Mouse (Mus musculus) stomach, embryonic 14.5 days (tissue): ENCODE measurements at regions not wholly inside any gene's neighbourhood (a gene's known extent, or its start where the extent isn't known, plus 50 kb on each side); places are given as distances from the start of the nearest gene placed in this dataset.

Source experiments
- ATAC-seq: fragments of 200-750 bp; cut with Nextera tagmentation; 2 replicates; pipeline ENCODE4 v1.8.0; 2017; ENCODE audit warnings: low read depth, moderate TSS enrichment; ENCODE audit not compliant: insufficient number of reproducible peaks, insufficient read depth, low FRiP score
- H3K27ac ChIP-seq: fragments of 300-500 bp; sonication (generic); 2 replicates; pipeline ENCODE4 v1.5.1; 2014; ENCODE audit warnings: mild to moderate bottlenecking, low read length, moderate library complexity, mixed read lengths
- H3K27me3 ChIP-seq: fragments of 300-500 bp; sonication (generic); 2 replicates; pipeline ENCODE4 v1.6.1; 2014; ENCODE audit warnings: low read length, control low read depth, mixed read lengths; ENCODE audit not compliant: control insufficient read depth, insufficient read depth
- H3K36me3 ChIP-seq: fragments of 300-500 bp; sonication (generic); 2 replicates; pipeline ENCODE4 v1.6.1; 2014; ENCODE audit warnings: mild to moderate bottlenecking, control low read depth, low read length, moderate library complexity, mixed read lengths; ENCODE audit not compliant: control insufficient read depth, insufficient read depth
- H3K4me1 ChIP-seq: fragments of 300-500 bp; sonication (generic); 2 replicates; pipeline ENCODE4 v1.6.1; 2014; ENCODE audit warnings: low read length, control low read depth, mixed read lengths; ENCODE audit not compliant: control insufficient read depth, insufficient read depth
- H3K4me2 ChIP-seq: fragments of 300-500 bp; sonication (generic); replicated peaks from 2 replicates; pipeline ENCODE4 v1.6.1; 2014; ENCODE audit warnings: low read depth, low read length, control low read depth
- H3K4me3 ChIP-seq: fragments of 300-500 bp; sonication (generic); 2 replicates; pipeline ENCODE4 v1.5.1; 2014; ENCODE audit warnings: low read depth, low read length, control low read depth
- H3K9ac ChIP-seq: fragments of 300-500 bp; sonication (generic); replicated peaks from 2 replicates; pipeline ENCODE4 v1.6.1; 2014; ENCODE audit warnings: low read depth, mild to moderate bottlenecking, control low read depth, low read length, moderate library complexity, mixed read lengths
- H3K9me3 ChIP-seq: fragments of 300-500 bp; sonication (generic); 2 replicates; pipeline ENCODE4 v1.6.1; 2016; ENCODE audit warnings: low read depth, low read length, control low read depth; ENCODE audit not compliant: control insufficient read depth
- WGBS: fragments of 180-500 bp; shearing (Covaris S2); extraction: QIAGEN DNeasy Blood & Tissue Kit; methylation state at CpG from one replicate; pipeline ENCODE4 v1.1.7; 2014; 5-methylcytosine and 5-hydroxymethylcytosine counted together

DNA sequence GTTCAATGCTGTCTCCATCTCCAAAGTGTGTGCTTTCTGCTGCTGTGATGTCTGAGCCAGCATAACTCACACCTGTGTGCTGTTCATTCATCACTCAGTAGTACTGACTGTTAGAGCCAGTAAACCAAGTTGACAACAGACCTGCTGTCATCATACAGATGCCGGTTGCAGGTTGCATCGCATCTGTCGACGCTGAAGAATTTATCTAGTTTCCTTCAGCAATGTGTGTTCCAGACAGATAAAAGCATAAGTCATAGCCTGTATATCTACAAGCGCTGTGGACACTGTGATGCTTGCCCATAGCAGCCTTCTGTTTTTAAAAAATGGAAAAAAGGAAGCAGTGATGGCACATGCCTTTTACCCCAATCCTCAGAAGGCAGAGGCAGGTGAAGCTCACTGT lies 524.6 kb upstream of the Adamts9 start:
- no peak for ATAC-seq
- no peaks in the 10 kb centered on the region for H3K4me1 ChIP-seq
- H3K9me3 ChIP-seq = no peaks in the 10 kb centered on the region
- H3K4me3 ChIP-seq = no peak overlapping the region
- no peak overlapping the region for H3K27ac ChIP-seq
- 92% methylated on average over 5 of the region's 5 CpGs for whole genome bisulfite sequencing
- no peak overlapping the region for H3K4me2 ChIP-seq
- H3K27me3 ChIP-seq = no peaks in the 10 kb centered on the region
- no peaks in the 10 kb centered on the region for H3K36me3 ChIP-seq
- no peak overlapping the region for H3K9ac ChIP-seq

DNA sequence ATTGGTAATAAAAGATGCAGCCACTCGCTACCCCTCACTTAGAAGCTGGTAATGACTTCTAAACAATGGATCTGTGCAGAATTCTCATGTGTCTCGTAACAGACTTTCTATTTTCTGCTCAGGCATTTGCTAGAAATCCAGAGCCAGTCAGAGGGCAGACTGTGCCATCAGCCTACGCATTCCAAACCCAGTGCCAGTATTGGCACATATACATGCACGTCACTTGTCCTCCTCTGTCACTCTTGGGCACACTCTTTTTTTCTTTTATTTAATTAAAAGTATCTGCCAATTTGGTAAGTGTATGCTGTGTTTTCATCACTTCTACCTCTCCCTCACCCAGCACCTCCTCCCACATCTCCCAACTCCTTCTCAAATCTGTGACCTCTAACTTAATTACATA lies 519.6 kb upstream of the Adamts9 start:
- WGBS = 81% methylated on average over 4 of the region's 4 CpGs
- ATAC-seq = no peak
- Histone ChIP-seq H3K27ac (no peak overlapping the region), H3K9ac (no peak overlapping the region), H3K9me3 (no peaks in the 10 kb centered on the region), H3K4me2 (no peak overlapping the region), H3K4me3 (no peak overlapping the region), H3K4me1 (no peaks in the 10 kb centered on the region), H3K27me3 (no peaks in the 10 kb centered on the region), H3K36me3 (no peaks in the 10 kb centered on the region)

DNA sequence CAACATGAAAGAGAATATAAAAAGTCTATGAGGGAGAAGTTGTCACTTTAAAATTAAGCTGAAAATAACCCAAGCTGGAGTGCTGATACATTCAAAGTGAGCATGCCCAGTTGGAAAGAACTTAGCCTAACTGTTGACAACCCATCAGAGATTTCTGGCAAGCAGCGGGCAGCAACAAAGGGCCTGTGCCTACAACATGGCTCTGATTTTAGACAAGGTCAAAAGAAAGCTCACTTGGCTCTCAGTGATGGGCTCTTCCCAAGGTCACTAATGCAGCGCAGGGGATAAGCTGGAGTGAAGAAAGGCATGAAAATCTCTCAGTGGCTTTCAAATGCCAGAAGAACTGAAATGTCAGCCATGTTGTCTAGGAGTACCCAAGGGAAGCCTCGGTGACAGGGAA lies 518.1 kb upstream of the Adamts9 start:
- Histone ChIP-seq H3K9me3 (no peaks in the 10 kb centered on the region), H3K4me2 (no peak overlapping the region), H3K27me3 (no peaks in the 10 kb centered on the region), H3K4me3 (no peak overlapping the region), H3K27ac (no peak overlapping the region), H3K9ac (no peak overlapping the region), H3K36me3 (no peaks in the 10 kb centered on the region), H3K4me1 (no peaks in the 10 kb centered on the region)
- WGBS = 87% methylated on average over 3 of the region's 3 CpGs
- ATAC-seq = no peak

DNA sequence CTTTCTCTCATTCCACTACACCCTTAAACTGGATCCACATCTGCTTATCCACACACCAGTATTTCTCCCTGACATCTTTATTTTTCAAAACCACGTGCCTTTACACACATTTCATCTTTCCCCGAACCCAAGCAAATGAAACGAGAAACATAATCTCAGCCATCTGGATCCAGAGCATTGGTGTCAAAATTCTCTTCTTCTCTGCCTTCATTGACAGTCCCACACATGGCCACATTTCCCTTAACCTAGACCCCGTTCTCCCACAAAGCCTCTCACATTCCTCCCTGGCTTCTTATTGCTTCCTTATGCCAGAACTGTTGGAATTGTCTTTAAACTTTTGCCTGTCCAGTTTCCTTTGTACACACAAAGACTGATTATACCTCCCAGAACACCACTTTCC lies 514.3 kb upstream of the Adamts9 start:
- 64% methylated on average over 4 of the region's 4 CpGs for WGBS
- Histone ChIP-seq H3K9me3 (no peaks in the 10 kb centered on the region), H3K27ac (no peak overlapping the region), H3K4me1 (no peaks in the 10 kb centered on the region), H3K4me3 (no peak overlapping the region), H3K36me3 (no peaks in the 10 kb centered on the region), H3K27me3 (no peaks in the 10 kb centered on the region), H3K9ac (no peak overlapping the region), H3K4me2 (no peak overlapping the region)
- ATAC-seq = no peak

DNA sequence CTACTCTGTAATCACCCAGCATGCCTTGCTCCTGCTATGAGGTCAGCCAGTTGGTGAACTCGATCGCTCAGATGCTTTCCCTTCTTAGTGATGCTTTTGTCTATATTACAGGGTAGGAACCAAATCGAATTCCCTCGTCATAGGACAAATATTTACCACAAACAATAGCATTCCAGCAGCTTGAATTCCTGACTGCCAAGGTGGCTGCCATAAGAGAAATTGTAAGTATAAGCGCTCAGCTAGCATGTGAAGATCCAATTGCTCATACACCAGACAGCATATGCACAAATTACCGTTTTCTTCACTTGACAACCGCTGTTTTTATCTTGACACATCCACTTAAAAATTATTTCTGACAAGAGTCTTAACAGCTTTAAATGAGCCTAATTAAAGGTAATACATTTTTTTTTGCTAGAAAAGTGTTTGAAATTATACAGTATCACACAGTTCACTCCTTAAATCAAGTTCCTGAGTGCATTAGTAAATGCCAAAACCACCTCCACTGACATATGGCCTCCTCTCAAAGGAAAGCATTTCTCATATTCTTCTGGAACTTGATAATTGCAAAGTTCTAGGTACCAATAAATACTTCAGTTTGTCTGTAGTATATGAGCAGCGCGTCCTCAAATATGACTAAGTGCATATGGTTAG lies 513.2 kb upstream of the Adamts9 start:
- H3K9ac ChIP-seq = no peak overlapping the region
- no peaks in the 10 kb centered on the region for H3K4me1 ChIP-seq
- no peaks in the 10 kb centered on the region for H3K9me3 ChIP-seq
- H3K27ac ChIP-seq = no peak overlapping the region
- H3K4me2 ChIP-seq = no peak overlapping the region
- H3K27me3 ChIP-seq = no peaks in the 10 kb centered on the region
- no peaks in the 10 kb centered on the region for H3K36me3 ChIP-seq
- no peak for ATAC-seq
- H3K4me3 ChIP-seq = no peak overlapping the region
- 75% methylated on average over 9 of the region's 9 CpGs for WGBS

DNA sequence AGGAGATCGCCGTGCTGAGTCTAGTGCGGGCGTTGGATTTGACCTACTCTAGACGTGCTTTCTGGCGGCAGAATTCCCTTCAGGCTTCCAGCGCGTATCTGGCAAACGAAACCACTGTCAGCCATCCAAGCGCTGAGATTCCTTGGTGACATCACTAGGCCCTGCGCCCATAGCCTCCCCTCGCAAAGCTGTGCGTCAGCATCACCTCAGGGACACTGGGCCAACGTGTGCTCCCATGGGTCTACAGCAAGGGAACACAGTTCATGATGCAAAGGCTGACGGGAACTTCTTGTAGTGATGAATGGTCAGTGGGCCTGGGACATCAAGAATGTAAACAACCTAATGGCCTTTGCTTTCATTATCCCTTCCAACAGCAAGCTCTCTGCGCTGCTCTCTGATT lies 502.3 kb upstream of the Adamts9 start:
- ATAC-seq = no peak
- H3K4me1 ChIP-seq = no peaks in the 10 kb centered on the region
- H3K4me2 ChIP-seq = no peak overlapping the region
- no peaks in the 10 kb centered on the region for H3K36me3 ChIP-seq
- 59% methylated on average over 16 of the region's 16 CpGs for WGBS
- no peak overlapping the region for H3K9ac ChIP-seq
- no peaks in the 10 kb centered on the region for H3K27me3 ChIP-seq
- no peaks in the 10 kb centered on the region for H3K9me3 ChIP-seq
- H3K27ac ChIP-seq = no peak overlapping the region
- H3K4me3 ChIP-seq = no peak overlapping the region

DNA sequence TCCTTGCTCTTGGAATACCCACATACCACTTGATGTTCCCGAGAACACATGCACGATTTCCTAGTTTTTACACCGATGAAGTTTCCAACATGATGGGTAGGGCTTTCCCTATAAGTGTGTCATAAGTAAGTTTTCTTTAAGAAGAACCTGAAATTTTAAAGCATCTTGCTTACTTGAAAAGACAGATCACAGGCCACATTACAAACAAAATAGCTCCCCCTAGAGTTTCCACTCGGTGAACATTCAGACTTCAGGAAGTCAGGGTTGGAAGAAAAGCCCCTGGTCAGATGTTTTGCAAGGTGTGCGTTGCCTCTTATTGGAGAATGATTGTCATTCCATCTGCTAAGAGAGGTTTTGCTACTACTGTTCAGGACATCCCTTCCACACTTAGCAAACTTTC lies 501.8 kb upstream of the Adamts9 start:
- H3K4me1 ChIP-seq = no peaks in the 10 kb centered on the region
- H3K36me3 ChIP-seq = no peaks in the 10 kb centered on the region
- 63% methylated on average over 5 of the region's 5 CpGs for WGBS
- no peak overlapping the region for H3K9ac ChIP-seq
- H3K27ac ChIP-seq = no peak overlapping the region
- no peak overlapping the region for H3K4me3 ChIP-seq
- no peaks in the 10 kb centered on the region for H3K9me3 ChIP-seq
- H3K27me3 ChIP-seq = no peaks in the 10 kb centered on the region
- H3K4me2 ChIP-seq = no peak overlapping the region
- ATAC-seq = no peak

DNA sequence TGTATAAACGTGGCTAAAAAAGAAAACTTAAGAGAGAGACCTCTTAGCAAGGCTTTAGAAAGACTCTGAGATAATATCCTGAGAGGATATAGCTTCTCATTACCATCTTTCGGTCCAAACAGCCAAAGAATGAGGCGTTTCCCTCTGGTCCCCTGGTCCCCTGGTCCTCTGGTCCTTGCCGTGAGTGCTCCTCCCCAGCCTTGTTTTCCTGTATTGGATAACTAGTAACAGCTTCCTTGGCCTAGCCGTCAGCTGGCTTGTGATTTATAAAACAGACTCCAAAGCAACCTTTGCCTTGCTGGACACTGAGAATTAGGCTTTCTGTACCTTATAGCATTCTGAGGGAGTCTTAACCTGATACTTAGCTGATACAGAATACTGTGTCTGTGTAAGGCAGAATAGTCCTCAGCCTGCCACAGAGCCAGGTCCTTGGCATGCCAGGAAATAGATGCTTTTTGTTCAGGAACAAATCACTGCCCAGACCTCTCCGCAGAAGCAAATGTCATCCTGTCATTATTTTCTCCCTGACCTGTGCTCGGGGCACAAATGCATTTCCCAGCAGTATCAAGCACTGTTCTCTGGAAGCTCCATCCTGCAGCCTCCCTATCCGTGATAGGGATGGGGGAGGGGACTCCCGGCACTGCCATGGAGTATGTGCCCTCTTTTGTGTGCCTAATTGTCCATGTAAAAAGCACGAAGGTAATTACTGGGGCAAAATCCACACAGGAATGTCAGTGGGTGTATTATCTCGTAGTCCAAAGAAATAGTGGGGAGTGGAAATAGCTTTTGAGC lies 500.7 kb upstream of the Adamts9 start:
- ATAC-seq = no peak
- 36% methylated on average over 11 of the region's 11 CpGs for whole genome bisulfite sequencing
- H3K36me3 ChIP-seq = no peaks in the 10 kb centered on the region
- H3K27me3 ChIP-seq = no peaks in the 10 kb centered on the region
- H3K27ac ChIP-seq = no peak overlapping the region; the same call in 1 of the 2 replicates
- no peaks in the 10 kb centered on the region for H3K9me3 ChIP-seq
- H3K4me1 ChIP-seq = no peaks in the 10 kb centered on the region
- no peak overlapping the region for H3K9ac ChIP-seq
- H3K4me2 ChIP-seq = no peak overlapping the region
- no peak overlapping the region for H3K4me3 ChIP-seq

DNA sequence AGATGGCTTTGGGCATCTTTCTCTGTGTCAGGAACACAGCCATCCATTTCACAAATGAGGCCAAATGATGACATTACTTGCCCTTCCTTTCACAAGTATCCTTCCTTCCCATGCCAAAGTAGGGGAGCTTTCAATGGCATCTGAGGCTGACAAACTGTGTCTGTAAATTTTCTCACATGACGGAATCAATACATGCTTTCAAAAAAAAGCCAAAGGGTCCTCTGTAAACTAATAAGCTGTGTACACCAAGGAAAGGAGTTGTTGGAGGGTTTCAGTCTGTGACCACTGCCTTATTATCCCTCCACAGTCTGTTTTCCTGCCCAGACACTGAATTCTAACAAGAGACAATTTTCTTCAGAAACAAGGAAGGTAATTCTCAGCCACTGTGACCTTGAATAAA lies 490.2 kb upstream of the Adamts9 start:
- Histone ChIP-seq H3K27ac (no peak overlapping the region), H3K9me3 (no peaks in the 10 kb centered on the region), H3K4me3 (no peak overlapping the region), H3K36me3 (no peaks in the 10 kb centered on the region), H3K4me1 (no peaks in the 10 kb centered on the region), H3K27me3 (no peaks in the 10 kb centered on the region), H3K9ac (no peak overlapping the region), H3K4me2 (no peak overlapping the region)
- ATAC-seq = no peak
- WGBS = 78% methylated on average over 1 of the region's 1 CpGs
